Mouse (Mus musculus): ENCODE measurements around the gene Khdc3. TPM values are rescaled to one million over a fixed set of nuclear protein-coding genes. Genes with fewer than 3 reads are reported as not detected.
"Not testable (repeated sequence)": the region's sequence is repeated elsewhere in the genome, so short reads cannot be mapped to it uniquely, and the experiment has no call there.

Khdc3 gene
- polyA plus RNA-seq, 1 experiment from 2014 or later: not detected

DNA sequence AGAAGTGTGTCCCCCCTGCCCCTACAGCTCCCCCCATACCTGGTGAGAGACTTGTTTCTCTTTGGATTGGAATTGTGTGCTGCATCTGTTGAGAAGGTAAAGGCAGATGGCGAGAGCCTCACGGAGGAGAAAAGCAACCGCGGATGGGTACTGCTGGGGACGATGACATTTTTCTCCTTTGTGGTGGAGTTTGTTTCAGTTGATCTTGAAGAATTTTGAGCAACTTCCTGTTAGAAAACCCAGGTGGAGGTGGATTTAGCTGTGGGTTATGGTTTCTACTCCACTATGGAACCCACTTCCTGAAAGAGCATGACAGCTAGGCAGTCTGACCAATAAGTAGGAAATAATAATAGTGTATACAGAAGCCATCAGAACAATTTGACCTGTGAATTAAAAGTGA lies 28.5 kb upstream of the Khdc3 start:
- no peak overlapping the region for H3K27ac ChIP-seq (ENCODE audit: low read depth, low read length)
- no peaks in the 10 kb centered on the region for H3K27me3 ChIP-seq (replicated peaks; ENCODE audit: control insufficient read depth, insufficient read depth, low read length)
- no peak overlapping the region for H3K4me3 ChIP-seq (ENCODE audit: low read depth, low read length)
- no peaks in the 10 kb centered on the region for H3K9me3 ChIP-seq (replicated peaks; ENCODE audit: control insufficient read depth, low read length)
- H3K36me3 ChIP-seq (ENCODE audit: control insufficient read depth, insufficient read depth, low read length): no peaks in the 10 kb centered on the region
- no peaks in the 10 kb centered on the region for H3K4me1 ChIP-seq (ENCODE audit: control insufficient read depth, insufficient read depth, low read length)
- no peak overlapping the region for H3K4me2 ChIP-seq (ENCODE audit: low read length)
- ATAC-seq: no peak
- no peak for DNase-seq (ENCODE audit: low spot score)
- H3K9ac ChIP-seq (ENCODE audit: low read length): no peak overlapping the region
- 95% methylated on average over 5 of the region's 5 CpGs for WGBS

DNA sequence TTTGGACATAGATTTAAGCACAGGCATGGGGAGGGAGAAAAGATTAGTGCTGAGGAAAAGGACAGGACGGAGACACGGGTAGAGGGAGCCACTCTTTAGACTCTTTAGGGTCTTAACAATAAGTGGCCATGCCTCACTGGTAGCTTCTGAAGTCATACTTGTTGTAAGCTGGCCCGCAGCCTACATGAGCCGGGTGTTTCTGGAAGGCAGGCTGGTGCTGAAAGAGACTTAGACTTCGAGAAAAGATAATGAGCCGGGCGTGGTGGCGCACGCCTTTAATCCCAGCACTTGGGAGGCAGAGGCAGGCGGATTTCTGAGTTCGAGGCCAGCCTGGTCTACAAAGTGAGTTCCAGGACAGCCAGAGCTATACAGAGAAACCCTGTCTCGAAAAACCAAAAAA lies 22.3 kb upstream of the Khdc3 start:
- not testable (repeated sequence) for H3K9ac ChIP-seq (ENCODE audit: low read length); DNase-seq (ENCODE audit: low spot score); H3K4me2 ChIP-seq (ENCODE audit: low read length); H3K36me3 ChIP-seq (ENCODE audit: control insufficient read depth, insufficient read depth, low read length); H3K27ac ChIP-seq (ENCODE audit: low read depth, low read length); ATAC-seq; H3K4me3 ChIP-seq (ENCODE audit: low read depth, low read length); H3K9me3 ChIP-seq (replicated peaks; ENCODE audit: control insufficient read depth, low read length); H3K4me1 ChIP-seq (ENCODE audit: control insufficient read depth, insufficient read depth, low read length); H3K27me3 ChIP-seq (replicated peaks; ENCODE audit: control insufficient read depth, insufficient read depth, low read length)
- 83% methylated on average over 11 of the region's 12 CpGs for WGBS

DNA sequence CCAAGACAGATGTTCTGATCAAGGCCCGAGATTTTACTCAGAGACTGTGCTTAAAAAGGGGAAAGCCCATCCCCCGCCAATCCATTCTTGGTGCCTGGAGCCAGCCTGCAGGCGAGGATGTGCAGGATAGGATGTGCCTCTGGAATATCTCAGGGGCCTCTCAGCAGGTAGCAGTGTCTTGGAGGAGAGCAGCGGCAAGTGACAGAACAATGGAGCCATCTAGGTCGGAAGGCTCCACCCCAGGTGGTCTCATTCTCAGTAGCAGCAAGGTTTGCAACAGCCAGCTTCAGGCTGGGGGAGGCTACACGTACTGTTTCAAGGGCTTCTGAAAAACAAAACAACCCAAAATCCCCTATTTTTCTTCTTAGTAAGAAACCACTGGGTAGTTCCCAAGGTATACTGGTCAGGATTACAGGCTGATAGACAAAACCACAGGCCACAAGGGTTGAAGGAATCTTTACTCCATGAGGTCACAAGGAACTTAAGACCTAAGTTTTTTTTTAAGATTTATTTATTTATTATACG lies 21.8 kb upstream of the Khdc3 start:
- H3K4me1 ChIP-seq (ENCODE audit: control insufficient read depth, insufficient read depth, low read length): no peaks in the 10 kb centered on the region
- H3K27ac ChIP-seq (ENCODE audit: low read depth, low read length): no peak overlapping the region
- ATAC-seq (no peak), DNase-seq (ENCODE audit: low spot score) (no peak)
- H3K4me3 ChIP-seq (ENCODE audit: low read depth, low read length): no peak overlapping the region
- no peaks in the 10 kb centered on the region for H3K36me3 ChIP-seq (ENCODE audit: control insufficient read depth, insufficient read depth, low read length)
- no peak overlapping the region for H3K4me2 ChIP-seq (ENCODE audit: low read length)
- H3K9ac ChIP-seq (ENCODE audit: low read length): no peak overlapping the region
- H3K27me3 ChIP-seq (replicated peaks; ENCODE audit: control insufficient read depth, insufficient read depth, low read length): no peaks in the 10 kb centered on the region
- WGBS: 38% methylated on average over 7 of the region's 7 CpGs
- no peaks in the 10 kb centered on the region for H3K9me3 ChIP-seq (replicated peaks; ENCODE audit: control insufficient read depth, low read length)

DNA sequence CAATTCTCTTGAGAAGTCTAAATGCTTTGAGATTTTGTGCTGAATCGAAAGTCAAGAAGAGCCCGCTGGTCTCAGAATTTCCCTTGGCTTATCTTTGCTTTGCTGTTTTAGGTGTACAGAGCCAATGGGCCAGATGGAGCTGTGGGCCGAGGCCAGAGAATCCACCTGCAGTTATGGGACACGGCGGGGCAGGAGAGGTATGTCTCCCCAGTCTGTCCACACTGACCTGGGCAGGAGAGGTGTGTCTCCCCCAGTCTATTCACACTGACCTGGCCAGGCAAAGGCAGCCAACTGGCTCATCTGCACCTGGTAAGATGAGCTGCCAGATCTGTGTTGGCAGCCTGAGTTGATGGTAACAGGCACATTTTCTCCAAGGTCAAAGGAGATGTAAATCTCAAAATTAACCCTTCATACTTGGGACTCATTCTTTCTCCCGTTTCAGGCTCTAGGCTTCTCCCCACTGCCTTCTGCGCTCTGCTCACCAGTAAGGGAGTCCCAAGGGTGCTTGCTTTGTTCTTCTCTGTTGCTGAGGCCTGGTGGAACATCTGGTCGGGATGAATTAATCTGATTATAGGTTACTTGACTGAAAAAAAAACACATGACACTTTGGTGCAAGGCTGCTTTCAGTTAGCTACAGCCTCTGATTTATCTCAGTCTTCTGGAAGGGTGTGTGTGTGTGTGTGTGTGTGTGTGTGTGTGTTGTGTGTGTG lies 19.2 kb upstream of the Khdc3 start:
- Histone ChIP-seq H3K27me3 (replicated peaks; ENCODE audit: control insufficient read depth, insufficient read depth, low read length) (no peaks in the 10 kb centered on the region), H3K9ac (ENCODE audit: low read length) (no peak overlapping the region), H3K27ac (ENCODE audit: low read depth, low read length) (no peak overlapping the region), H3K9me3 (replicated peaks; ENCODE audit: control insufficient read depth, low read length) (no peaks in the 10 kb centered on the region), H3K4me3 (ENCODE audit: low read depth, low read length) (no peak overlapping the region), H3K36me3 (ENCODE audit: control insufficient read depth, insufficient read depth, low read length) (no peaks in the 10 kb centered on the region), H3K4me1 (ENCODE audit: control insufficient read depth, insufficient read depth, low read length) (no peaks in the 10 kb centered on the region), H3K4me2 (ENCODE audit: low read length) (no peak overlapping the region)
- ATAC-seq (no peak), DNase-seq (ENCODE audit: low spot score) (no peak)
- 86% methylated on average over 8 of the region's 8 CpGs for WGBS

DNA sequence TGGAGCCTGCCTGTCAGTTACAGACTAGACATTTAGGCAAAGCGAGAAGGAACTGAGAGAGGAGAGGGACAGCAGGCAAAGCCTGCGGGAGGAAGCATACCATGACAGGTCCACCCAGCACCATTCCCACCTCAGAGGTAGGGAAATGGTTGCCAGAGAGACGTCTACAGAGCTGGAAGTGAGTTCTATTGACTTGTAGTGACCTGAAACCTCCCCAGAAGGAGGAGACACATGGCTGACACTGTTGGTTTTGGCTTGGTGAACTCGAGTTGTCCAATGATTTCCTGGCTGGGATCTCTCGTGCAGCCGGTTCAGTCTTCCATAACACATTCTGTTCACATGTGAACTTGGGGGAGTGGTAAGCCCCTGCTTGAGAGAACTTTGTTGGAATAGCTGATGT lies 17.7 kb upstream of the Khdc3 start:
- Histone ChIP-seq H3K27ac (ENCODE audit: low read depth, low read length) (no peak overlapping the region), H3K27me3 (replicated peaks; ENCODE audit: control insufficient read depth, insufficient read depth, low read length) (no peaks in the 10 kb centered on the region), H3K9me3 (replicated peaks; ENCODE audit: control insufficient read depth, low read length) (no peaks in the 10 kb centered on the region), H3K4me2 (ENCODE audit: low read length) (no peak overlapping the region), H3K4me3 (ENCODE audit: low read depth, low read length) (no peak overlapping the region), H3K4me1 (ENCODE audit: control insufficient read depth, insufficient read depth, low read length) (no peaks in the 10 kb centered on the region), H3K36me3 (ENCODE audit: control insufficient read depth, insufficient read depth, low read length) (no peaks in the 10 kb centered on the region), H3K9ac (ENCODE audit: low read length) (no peak overlapping the region)
- DNase-seq (ENCODE audit: low spot score): no peak
- 77% methylated on average over 6 of the region's 6 CpGs for WGBS
- no peak for ATAC-seq

DNA sequence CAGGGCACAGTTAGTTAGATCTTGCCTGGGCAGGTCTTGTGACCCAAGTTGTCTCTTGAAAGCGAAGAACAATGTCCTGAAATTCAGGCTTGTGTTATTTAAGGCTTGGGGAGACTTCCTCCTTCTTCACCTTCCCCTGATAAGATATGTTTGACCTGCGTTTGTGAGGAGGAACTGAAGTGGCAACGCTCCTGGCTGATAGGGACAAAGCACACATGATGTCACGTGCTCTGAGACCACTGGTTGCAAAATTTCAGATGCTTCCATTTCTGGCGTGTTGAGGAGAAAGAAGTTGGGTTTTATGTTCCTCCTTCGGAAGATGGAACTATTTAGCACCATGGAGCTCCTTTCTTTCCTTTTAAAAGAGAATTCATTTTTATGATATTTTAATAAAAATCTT lies 15.8 kb upstream of the Khdc3 start:
- Histone ChIP-seq H3K9me3 (replicated peaks; ENCODE audit: control insufficient read depth, low read length) (no peaks in the 10 kb centered on the region), H3K27ac (ENCODE audit: low read depth, low read length) (no peak overlapping the region), H3K4me1 (ENCODE audit: control insufficient read depth, insufficient read depth, low read length) (no peaks in the 10 kb centered on the region), H3K4me2 (ENCODE audit: low read length) (no peak overlapping the region), H3K4me3 (ENCODE audit: low read depth, low read length) (no peak overlapping the region), H3K36me3 (ENCODE audit: control insufficient read depth, insufficient read depth, low read length) (no peaks in the 10 kb centered on the region), H3K27me3 (replicated peaks; ENCODE audit: control insufficient read depth, insufficient read depth, low read length) (no peaks in the 10 kb centered on the region), H3K9ac (ENCODE audit: low read length) (no peak overlapping the region)
- ATAC-seq: no peak
- WGBS: 91% methylated on average over 6 of the region's 6 CpGs
- no peak for DNase-seq (ENCODE audit: low spot score)

DNA sequence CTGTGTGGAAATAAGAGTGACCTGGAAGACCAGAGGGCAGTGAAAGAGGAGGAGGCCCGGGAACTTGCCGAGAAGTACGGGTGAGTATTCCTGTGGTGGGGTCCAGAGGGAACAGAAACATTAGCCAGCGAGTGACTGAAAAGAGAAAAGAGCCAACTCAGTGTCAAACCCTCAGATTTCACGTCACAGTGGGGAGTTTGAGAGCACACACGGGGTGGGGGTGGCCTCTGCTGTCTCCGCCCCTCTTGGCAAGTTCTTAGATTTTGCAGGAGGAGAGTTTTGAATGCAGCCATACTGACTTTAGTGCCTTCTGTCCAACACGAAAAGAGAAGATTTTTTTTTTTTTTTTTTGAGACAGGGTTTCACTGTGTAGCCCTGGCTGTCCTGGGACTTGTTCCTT lies 14.5 kb upstream of the Khdc3 start:
- no peak overlapping the region for H3K27ac ChIP-seq (ENCODE audit: low read depth, low read length)
- H3K27me3 ChIP-seq (replicated peaks; ENCODE audit: control insufficient read depth, insufficient read depth, low read length): no peaks in the 10 kb centered on the region
- no peak for ATAC-seq
- no peaks in the 10 kb centered on the region for H3K4me1 ChIP-seq (ENCODE audit: control insufficient read depth, insufficient read depth, low read length)
- no peak overlapping the region for H3K4me3 ChIP-seq (ENCODE audit: low read depth, low read length)
- no peaks in the 10 kb centered on the region for H3K9me3 ChIP-seq (replicated peaks; ENCODE audit: control insufficient read depth, low read length)
- no peak for DNase-seq (ENCODE audit: low spot score)
- WGBS: 58% methylated on average over 8 of the region's 8 CpGs
- H3K36me3 ChIP-seq (ENCODE audit: control insufficient read depth, insufficient read depth, low read length): no peaks in the 10 kb centered on the region
- H3K4me2 ChIP-seq (ENCODE audit: low read length): no peak overlapping the region
- no peak overlapping the region for H3K9ac ChIP-seq (ENCODE audit: low read length)

DNA sequence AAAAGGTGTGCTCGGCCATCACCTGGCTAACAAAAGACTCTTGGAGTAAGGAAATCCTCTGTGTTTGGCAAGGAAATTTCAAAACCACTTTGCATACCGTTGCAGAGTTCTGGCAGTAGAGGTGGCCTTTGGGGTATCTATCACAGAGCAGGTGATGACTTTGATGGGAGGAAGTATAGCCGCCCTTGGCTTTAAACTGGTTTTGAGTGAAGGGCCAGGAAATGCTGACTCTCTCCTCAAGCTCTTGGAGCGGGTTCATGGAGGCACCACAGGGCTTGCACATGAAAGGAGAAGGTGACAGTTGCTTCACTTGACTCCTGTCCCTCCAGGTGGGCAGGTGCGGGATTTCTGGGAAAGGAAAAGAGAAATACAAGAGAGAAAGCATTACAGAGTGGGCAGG lies 14.1 kb upstream of the Khdc3 start:
- WGBS: 75% methylated on average over 5 of the region's 5 CpGs
- H3K27me3 ChIP-seq (replicated peaks; ENCODE audit: control insufficient read depth, insufficient read depth, low read length): no peaks in the 10 kb centered on the region
- no peak overlapping the region for H3K4me3 ChIP-seq (ENCODE audit: low read depth, low read length)
- H3K4me1 ChIP-seq (ENCODE audit: control insufficient read depth, insufficient read depth, low read length): no peaks in the 10 kb centered on the region
- no peaks in the 10 kb centered on the region for H3K9me3 ChIP-seq (replicated peaks; ENCODE audit: control insufficient read depth, low read length)
- ATAC-seq (no peak), DNase-seq (ENCODE audit: low spot score) (no peak)
- no peak overlapping the region for H3K27ac ChIP-seq (ENCODE audit: low read depth, low read length)
- no peaks in the 10 kb centered on the region for H3K36me3 ChIP-seq (ENCODE audit: control insufficient read depth, insufficient read depth, low read length)
- no peak overlapping the region for H3K4me2 ChIP-seq (ENCODE audit: low read length)
- H3K9ac ChIP-seq (ENCODE audit: low read length): no peak overlapping the region

DNA sequence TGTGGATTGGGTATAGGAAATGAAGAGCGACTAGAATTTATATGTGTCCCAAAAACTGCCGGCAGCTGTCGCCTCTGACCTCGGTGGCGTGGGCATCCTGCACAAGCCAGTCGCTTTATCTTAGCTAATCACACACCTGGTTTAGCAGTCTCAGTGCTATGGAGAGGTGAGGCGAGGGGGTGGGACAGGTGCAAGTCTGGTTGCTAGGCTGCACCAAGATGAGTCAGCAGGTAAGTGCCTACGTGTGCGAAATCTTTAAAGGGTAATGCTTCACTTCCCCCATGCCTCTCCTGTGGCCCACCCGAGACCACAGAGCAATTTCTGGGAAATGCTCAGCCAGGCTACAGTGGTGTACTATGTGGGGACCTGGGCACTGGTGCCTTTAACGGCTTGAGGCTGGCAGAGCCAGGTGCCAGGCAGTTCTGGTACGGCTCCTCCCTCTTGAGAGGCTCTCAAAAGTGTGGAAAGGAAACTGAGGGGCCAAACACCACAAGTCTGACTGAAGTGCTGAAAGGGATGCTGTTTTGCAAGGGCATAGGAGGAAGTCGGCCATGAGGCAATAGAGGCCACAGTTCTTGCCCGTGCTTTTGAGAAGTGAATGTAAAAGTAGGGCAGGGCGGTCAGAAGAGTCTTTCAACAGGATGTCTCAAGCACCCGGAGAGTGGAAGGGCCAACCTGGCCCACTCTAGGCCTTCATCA lies 12.3 kb upstream of the Khdc3 start:
- no peaks in the 10 kb centered on the region for H3K4me1 ChIP-seq (ENCODE audit: control insufficient read depth, insufficient read depth, low read length)
- H3K27ac ChIP-seq (ENCODE audit: low read depth, low read length): no peak overlapping the region
- H3K9ac ChIP-seq (ENCODE audit: low read length): no peak overlapping the region
- no peaks in the 10 kb centered on the region for H3K27me3 ChIP-seq (replicated peaks; ENCODE audit: control insufficient read depth, insufficient read depth, low read length)
- DNase-seq (ENCODE audit: low spot score) (no peak), ATAC-seq (no peak)
- H3K4me2 ChIP-seq (ENCODE audit: low read length): no peak overlapping the region
- WGBS: 82% methylated on average over 16 of the region's 16 CpGs
- no peaks in the 10 kb centered on the region for H3K9me3 ChIP-seq (replicated peaks; ENCODE audit: control insufficient read depth, low read length)
- H3K36me3 ChIP-seq (ENCODE audit: control insufficient read depth, insufficient read depth, low read length): no peaks in the 10 kb centered on the region
- no peak overlapping the region for H3K4me3 ChIP-seq (ENCODE audit: low read depth, low read length)
